Mouse (Mus musculus) megakaryocyte, embryonic 14.5 days (primary cell): ENCODE measurements at regions not wholly inside any gene's neighbourhood (a gene's known extent, or its start where the extent isn't known, plus 50 kb on each side); places are given as distances from the start of the nearest gene placed in this dataset.

ENCODE experiments used
- FLI1 ChIP-seq: IDR thresholded peaks from 2 replicates; pipeline ENCODE4 v1.6.1; 2012; ENCODE audit warnings: low read length, inconsistent platforms, mixed read lengths
- GATA1 ChIP-seq: IDR thresholded peaks from 3 replicates; pipeline ENCODE4 v1.6.1; 2012; ENCODE audit warnings: mixed read lengths, low read length, inconsistent platforms, borderline replicate concordance

- TF ChIP-seq GATA1 (no peak), FLI1 (no peak)
These were observed 130.4 kb upstream of the Hnrnpa3 start for GRCm38 (mm10) chr2:75528706-75529105.
